Mouse (Mus musculus): ENCODE measurements around the gene Slxl1. TPM values are rescaled to one million over a fixed set of nuclear protein-coding genes. Genes with fewer than 3 reads are reported as not detected.
"Not testable (repeated sequence)": the region's sequence is repeated elsewhere in the genome, so short reads cannot be mapped to it uniquely, and the experiment has no call there.

Slxl1 gene
- not detected for total RNA-seq (2021)
- long read RNA-seq, experiment 1, result 0 reads
- long read RNA-seq, experiment 2, result 0 reads

GRCm38 (mm10) chrX:55226576-55226975 is at the start of gene Slxl1:
Slxl1 (plus strand) TSS chrX:55226876.
- not testable (repeated sequence) for DNase-seq (ENCODE audit: low spot score in 2 of 2)
